Mouse (Mus musculus) hindbrain, embryonic 13.5 days (tissue): ENCODE measurements around the gene Wdhd1. TPM values are rescaled to one million over a fixed set of nuclear protein-coding genes. Genes with fewer than 3 reads are reported as not detected.

ENCODE experiments used
- ATAC-seq: fragments of 200-750 bp; cut with Nextera tagmentation; 2 replicates; pipeline ENCODE4 v1.8.0; 2017; ENCODE audit warnings: moderate TSS enrichment; ENCODE audit not compliant: low FRiP score
- H3K27ac ChIP-seq: fragments of 300-500 bp; sonication (generic); 2 replicates; pipeline ENCODE4 v1.5.1; 2015; ENCODE audit warnings: inconsistent platforms, mild to moderate bottlenecking, moderate library complexity
- H3K27me3 ChIP-seq: fragments of 300-500 bp; sonication (generic); 2 replicates; pipeline ENCODE4 v1.6.1; 2015; ENCODE audit warnings: mild to moderate bottlenecking, inconsistent platforms
- H3K36me3 ChIP-seq: fragments of 300-500 bp; sonication (generic); 2 replicates; pipeline ENCODE4 v1.6.1; 2015; ENCODE audit warnings: mild to moderate bottlenecking, inconsistent platforms
- H3K4me1 ChIP-seq: fragments of 300-500 bp; sonication (generic); replicated peaks from 2 replicates; pipeline ENCODE4 v1.6.1; 2015; ENCODE audit warnings: inconsistent platforms
- H3K4me2 ChIP-seq: fragments of 300-500 bp; sonication (generic); 2 replicates; pipeline ENCODE4 v1.6.1; 2015; ENCODE audit warnings: inconsistent platforms, mild to moderate bottlenecking, moderate library complexity
- H3K4me3 ChIP-seq: fragments of 300-500 bp; sonication (generic); 2 replicates; pipeline ENCODE4 v1.5.1; 2015; ENCODE audit warnings: mild to moderate bottlenecking, inconsistent platforms
- H3K9ac ChIP-seq: fragments of 300-500 bp; sonication (generic); 2 replicates; pipeline ENCODE4 v1.6.1; 2015; ENCODE audit warnings: mild to moderate bottlenecking, inconsistent platforms
- H3K9me3 ChIP-seq: fragments of 300-500 bp; sonication (generic); 2 replicates; pipeline ENCODE4 v1.6.1; 2016; ENCODE audit warnings: inconsistent platforms
- WGBS: fragments of 180-500 bp; shearing (Covaris S2); methylation state at CpG from one replicate; pipeline ENCODE4 v1.1.7; 2015; 5-methylcytosine and 5-hydroxymethylcytosine counted together
- polyA plus RNA-seq: library from polyadenylated mRNA; unstranded; fragments of >200 nt; fragmentation: Nextera tagmentation; extraction: Ambion mirVana; gene quantifications from 2 replicates; pipeline ENCODE4 v1.2.1, GENCODE M21; 2015

Wdhd1 gene
- polyA plus RNA-seq, 1 experiment from 2014 or later = 17.7 TPM

DNA sequence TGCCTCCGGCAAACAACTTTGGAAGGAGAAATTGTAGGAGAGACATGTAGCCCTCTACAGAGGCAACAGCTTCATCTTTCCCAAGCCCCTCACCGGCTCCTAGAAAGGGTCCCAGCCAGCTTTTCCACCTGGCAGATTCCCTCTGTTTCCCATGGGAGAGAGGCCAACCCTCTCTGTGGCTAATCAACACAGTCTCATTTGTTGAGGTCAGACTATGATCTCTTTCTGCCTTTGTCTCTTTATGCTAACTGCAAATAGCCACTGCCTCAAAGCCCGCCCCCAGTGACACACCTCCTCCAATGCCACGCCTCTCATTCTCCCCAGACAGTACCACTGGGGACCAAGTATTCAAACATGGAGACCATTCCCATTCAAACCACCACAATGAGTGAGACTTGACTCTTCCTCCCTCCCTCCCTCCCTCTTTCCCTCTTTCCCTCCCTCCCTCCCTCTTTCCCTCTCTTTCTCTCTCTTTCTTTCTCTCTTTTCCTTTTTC, 66.9 kb downstream of the Wdhd1 start:
- no peak overlapping the region for H3K9ac ChIP-seq
- no peaks in the 10 kb centered on the region for H3K27me3 ChIP-seq
- 74% methylated on average over 4 of the region's 4 CpGs for WGBS
- H3K9me3 ChIP-seq = no peaks in the 10 kb centered on the region
- H3K27ac ChIP-seq = no peak overlapping the region
- no peak overlapping the region for H3K4me3 ChIP-seq
- no peak overlapping the region for H3K4me2 ChIP-seq
- H3K36me3 ChIP-seq = no peaks in the 10 kb centered on the region
- H3K4me1 ChIP-seq = no peaks in the 10 kb centered on the region
- ATAC-seq = no peak

GRCm38 (mm10) chr14:47208564-47209493, 67.8 kb downstream of the Wdhd1 start:
- no peak overlapping the region for H3K9ac ChIP-seq
- ATAC-seq = no peak
- H3K4me1 ChIP-seq = no peaks in the 10 kb centered on the region
- H3K27me3 ChIP-seq = no peaks in the 10 kb centered on the region
- H3K9me3 ChIP-seq = no peaks in the 10 kb centered on the region
- no peak overlapping the region for H3K27ac ChIP-seq
- WGBS = 89% methylated on average over 12 of the region's 12 CpGs
- H3K4me3 ChIP-seq = no peak overlapping the region
- no peaks in the 10 kb centered on the region for H3K36me3 ChIP-seq
- no peak overlapping the region for H3K4me2 ChIP-seq

DNA sequence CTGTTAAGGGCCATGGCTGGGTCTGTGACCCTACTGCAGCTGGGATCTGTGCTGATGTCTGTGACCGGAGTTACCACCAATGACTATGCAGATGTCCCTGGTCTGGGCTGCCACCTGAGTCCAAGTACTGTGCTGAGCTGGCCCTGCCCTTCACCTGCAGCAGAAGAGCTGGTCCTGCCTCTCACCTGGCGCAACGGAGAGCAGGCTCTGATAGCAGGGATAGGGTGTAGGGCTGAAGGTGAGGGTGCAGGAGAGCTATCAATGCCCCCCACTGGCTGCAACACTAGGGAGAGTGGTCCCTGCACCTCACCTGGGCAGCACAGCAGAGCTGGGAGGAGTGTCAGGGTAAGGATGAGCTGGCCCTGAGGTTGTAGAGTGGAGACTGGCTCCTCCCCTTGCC, 70.1 kb downstream of the Wdhd1 start:
- no peak overlapping the region for H3K4me2 ChIP-seq
- H3K9me3 ChIP-seq = no peaks in the 10 kb centered on the region
- no peak overlapping the region for H3K4me3 ChIP-seq
- H3K27me3 ChIP-seq = no peaks in the 10 kb centered on the region
- no peaks in the 10 kb centered on the region for H3K4me1 ChIP-seq
- H3K36me3 ChIP-seq = no peaks in the 10 kb centered on the region
- H3K9ac ChIP-seq = no peak overlapping the region
- no peak overlapping the region for H3K27ac ChIP-seq
- ATAC-seq = no peak
- 93% methylated on average over 3 of the region's 3 CpGs for WGBS

DNA sequence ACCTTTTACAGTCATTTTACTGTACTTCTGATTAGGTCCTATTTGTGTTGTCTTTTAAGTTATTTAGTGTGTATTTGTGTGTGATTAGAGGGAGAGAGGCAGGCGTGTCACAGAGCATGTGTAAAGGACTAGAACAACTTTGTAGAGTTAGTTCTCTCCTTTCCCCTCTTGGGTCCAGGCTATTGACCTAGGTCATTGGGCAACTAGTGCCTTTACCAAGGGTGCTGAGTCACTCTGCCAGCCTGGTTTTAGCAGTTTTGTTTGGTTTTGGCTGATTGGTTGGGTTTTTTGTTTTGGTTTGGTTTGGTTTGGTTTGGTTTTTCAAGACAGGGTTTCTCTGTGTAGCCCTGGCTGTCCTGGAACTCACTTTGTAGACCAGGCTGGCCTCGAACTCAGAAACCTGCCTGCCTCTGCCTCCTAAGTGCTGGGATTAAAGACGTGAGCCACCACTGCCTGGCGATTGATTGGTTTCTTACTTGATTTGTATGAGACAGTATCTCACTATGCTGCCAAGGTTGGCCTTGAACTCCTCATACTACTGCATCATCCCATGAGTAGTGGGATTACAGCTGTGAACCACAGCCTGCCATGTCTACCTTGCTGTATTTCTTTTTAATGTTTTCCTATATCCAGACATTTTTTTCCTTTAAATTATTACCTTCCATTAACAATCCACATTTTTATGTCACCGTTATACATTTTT, 71.2 kb downstream of the Wdhd1 start:
- no peak for ATAC-seq
- no peak overlapping the region for H3K27ac ChIP-seq
- WGBS = 92% methylated on average over 5 of the region's 5 CpGs

DNA sequence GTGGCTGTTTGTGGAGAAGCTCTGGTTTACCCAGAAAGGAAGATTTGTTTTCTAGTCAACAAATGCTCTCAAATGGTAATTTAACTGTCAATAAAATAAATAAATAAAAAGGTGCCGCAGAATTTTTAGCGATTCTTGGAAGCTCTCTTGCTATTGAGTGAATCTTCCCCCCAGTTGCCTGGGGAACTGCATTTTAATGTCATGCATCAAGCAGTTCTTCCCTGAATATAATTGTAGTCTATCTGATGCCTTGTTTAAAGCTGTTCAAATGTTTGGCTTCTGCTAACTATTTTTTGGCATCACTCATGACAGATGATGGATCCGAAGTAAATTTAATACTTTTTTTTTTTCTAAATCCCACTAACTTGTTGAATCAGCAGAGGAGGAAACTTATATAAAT, 79.3 kb downstream of the Wdhd1 start:
- H3K36me3 ChIP-seq = no peaks in the 10 kb centered on the region
- H3K9ac ChIP-seq = no peak overlapping the region
- no peak overlapping the region for H3K4me2 ChIP-seq
- H3K27ac ChIP-seq = no peak overlapping the region
- H3K4me1 ChIP-seq = no peaks in the 10 kb centered on the region
- H3K27me3 ChIP-seq = no peaks in the 10 kb centered on the region
- no peaks in the 10 kb centered on the region for H3K9me3 ChIP-seq
- 81% methylated on average over 3 of the region's 3 CpGs for WGBS
- no peak for ATAC-seq
- no peak overlapping the region for H3K4me3 ChIP-seq

More for the DNA sequence above, 71.2 kb downstream of the Wdhd1 start:
- H3K9me3 ChIP-seq = no peaks in the 10 kb centered on the region
- no peaks in the 10 kb centered on the region for H3K27me3 ChIP-seq
- no peaks in the 10 kb centered on the region for H3K4me1 ChIP-seq
- no peaks in the 10 kb centered on the region for H3K36me3 ChIP-seq
- no peak overlapping the region for H3K4me2 ChIP-seq
- no peak overlapping the region for H3K4me3 ChIP-seq
- H3K9ac ChIP-seq = no peak overlapping the region

- no peaks in the 10 kb centered on the region for H3K9me3 ChIP-seq
- no peaks in the 10 kb centered on the region for H3K36me3 ChIP-seq
- ATAC-seq = no peak
- H3K9ac ChIP-seq = no peak overlapping the region
- no peak overlapping the region for H3K27ac ChIP-seq
- WGBS = 87% methylated on average over 8 of the region's 8 CpGs
- no peaks in the 10 kb centered on the region for H3K27me3 ChIP-seq
- H3K4me1 ChIP-seq = no peaks in the 10 kb centered on the region
- H3K4me2 ChIP-seq = no peak overlapping the region
- no peak overlapping the region for H3K4me3 ChIP-seq
Measured at GRCm38 (mm10) chr14:47196711-47197110, 79.9 kb downstream of the Wdhd1 start.

- Histone ChIP-seq H3K9ac (no peak overlapping the region), H3K36me3 (no peaks in the 10 kb centered on the region), H3K27ac (no peak overlapping the region), H3K27me3 (0 out of 2 replicates have a peak, but pooled peaks cover 4% of the 10 kb centered on the region), H3K9me3 (no peaks in the 10 kb centered on the region), H3K4me3 (no peak overlapping the region), H3K4me1 (no peaks in the 10 kb centered on the region), H3K4me2 (no peak overlapping the region)
- WGBS = 36% methylated on average over 4 of the region's 4 CpGs
- no peak for ATAC-seq
Measured at GRCm38 (mm10) chr14:47194096-47194495, 82.6 kb downstream of the Wdhd1 start.

- no peak overlapping the region for H3K9ac ChIP-seq
- ATAC-seq = no peak
- H3K27me3 ChIP-seq = peaks cover 8% of the 10 kb centered on the region
- H3K27ac ChIP-seq = no peak overlapping the region
- 74% methylated on average over 6 of the region's 6 CpGs for WGBS
- H3K9me3 ChIP-seq = no peaks in the 10 kb centered on the region
- H3K4me3 ChIP-seq = no peak overlapping the region
- no peak overlapping the region for H3K4me2 ChIP-seq
- no peaks in the 10 kb centered on the region for H3K36me3 ChIP-seq
- H3K4me1 ChIP-seq = peaks cover 4% of the 10 kb centered on the region
Measured at GRCm38 (mm10) chr14:47193506-47193905, 83.2 kb downstream of the Wdhd1 start.

DNA sequence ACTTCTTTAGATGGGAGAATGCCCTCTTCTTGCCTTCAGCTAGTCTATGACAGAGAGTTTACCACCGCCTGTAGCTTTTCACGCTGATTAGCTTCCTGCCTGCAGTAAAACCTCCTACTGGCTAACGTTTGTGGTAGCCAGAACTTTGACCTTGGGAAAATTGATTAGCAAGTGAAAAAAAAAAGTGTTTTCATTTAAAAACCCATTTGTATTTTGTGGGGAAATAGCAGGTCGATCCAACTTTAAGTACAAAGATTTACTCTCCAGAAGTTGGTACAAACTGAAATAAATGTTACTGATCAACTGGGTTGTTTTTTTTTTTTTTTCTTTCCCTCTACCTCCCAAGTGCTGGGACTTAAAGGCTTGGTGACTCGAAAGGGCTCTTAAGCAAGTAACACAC, 84.8 kb downstream of the Wdhd1 start:
- H3K36me3 ChIP-seq = no peaks in the 10 kb centered on the region
- no peaks in the 10 kb centered on the region for H3K9me3 ChIP-seq
- H3K4me1 ChIP-seq = peaks cover 9% of the 10 kb centered on the region
- peaks cover 22% of the 10 kb centered on the region for H3K27me3 ChIP-seq
- no peak overlapping the region for H3K4me3 ChIP-seq
- WGBS = 52% methylated on average over 5 of the region's 5 CpGs
- ATAC-seq = no peak
- H3K27ac ChIP-seq = no peak overlapping the region
- H3K4me2 ChIP-seq = no peak overlapping the region
- H3K9ac ChIP-seq = no peak overlapping the region

Other genes with a start within 250 kb of the Wdhd1 start
- 3.0 and 4.4 TPM in 2 replicates for gene Gch1, start 87.4 kb downstream of the Wdhd1 start, polyA plus RNA-seq
- 3.2 and 3.3 TPM in 2 replicates for gene Socs4, start 74 bp upstream of the Wdhd1 start, polyA plus RNA-seq
- 52.3 and 55.9 TPM in 2 replicates for gene Mapk1ip1l, start 21.4 kb upstream of the Wdhd1 start, polyA plus RNA-seq
- 1.7 and 1.9 TPM in 2 replicates for gene Lgals3, start 90.9 kb upstream of the Wdhd1 start, polyA plus RNA-seq
- gene Dlgap5, start 141.6 kb upstream of the Wdhd1 start, polyA plus RNA-seq = 10.6 and 11.6 TPM in 2 replicates
- 25.2 and 26.3 TPM in 2 replicates for gene Fbxo34, start 173.6 kb upstream of the Wdhd1 start, polyA plus RNA-seq